Mouse (Mus musculus) hindbrain, embryonic 14.5 days (tissue): ENCODE measurements at regions not wholly inside any gene's neighbourhood (a gene's known extent, or its start where the extent isn't known, plus 50 kb on each side); places are given as distances from the start of the nearest gene placed in this dataset.
A peak's percentile ranks its signal among the peaks of the same experiment; 100 is the strongest.

Experiments
- ATAC-seq: fragments of 200-750 bp; cut with Nextera tagmentation; 2 replicates; pipeline ENCODE4 v1.8.0; 2017; ENCODE audit warnings: moderate number of reproducible peaks, mild to moderate bottlenecking, moderate TSS enrichment, moderate library complexity; ENCODE audit not compliant: low FRiP score
- DNase-seq: peaks from one replicate; pipeline ENCODE4 v3.0.0-alpha.2; 2015; ENCODE audit warnings: low spot score
- H3K27ac ChIP-seq: fragments of 300-500 bp; sonication (generic); 2 replicates; pipeline ENCODE4 v1.5.1; 2014; ENCODE audit warnings: mild to moderate bottlenecking, moderate library complexity
- H3K27me3 ChIP-seq: fragments of 300-500 bp; sonication (generic); 2 replicates; pipeline ENCODE4 v1.6.1; 2014; ENCODE audit warnings: mild to moderate bottlenecking, low read length, mixed read lengths; ENCODE audit not compliant: control insufficient read depth, insufficient read depth
- H3K36me3 ChIP-seq: fragments of 300-500 bp; sonication (generic); replicated peaks from 2 replicates; pipeline ENCODE4 v1.6.1; 2014; ENCODE audit not compliant: control insufficient read depth, insufficient read depth
- H3K4me1 ChIP-seq: fragments of 300-500 bp; sonication (generic); replicated peaks from 2 replicates; pipeline ENCODE4 v1.6.1; 2014; ENCODE audit warnings: antibody characterized with exemption, low read length, mixed read lengths; ENCODE audit not compliant: control insufficient read depth, insufficient read depth
- H3K4me2 ChIP-seq: fragments of 300-500 bp; sonication (generic); replicated peaks from 2 replicates; pipeline ENCODE4 v1.6.1; 2014; ENCODE audit warnings: mild to moderate bottlenecking, moderate library complexity
- H3K4me3 ChIP-seq: fragments of 300-500 bp; sonication (generic); replicated peaks from 2 replicates; pipeline ENCODE4 v1.5.1; 2014; ENCODE audit warnings: mild to moderate bottlenecking, low read length
- H3K9ac ChIP-seq: fragments of 300-500 bp; sonication (generic); 2 replicates; pipeline ENCODE4 v1.6.1; 2014
- H3K9me3 ChIP-seq: fragments of 300-500 bp; sonication (generic); 2 replicates; pipeline ENCODE4 v1.6.1; 2016; ENCODE audit warnings: low read length; ENCODE audit not compliant: control insufficient read depth
- WGBS: fragments of 180-500 bp; shearing (Covaris S2); extraction: QIAGEN DNeasy Blood & Tissue Kit; methylation state at CpG from one replicate; pipeline ENCODE4 v1.1.7; 2014; 5-methylcytosine and 5-hydroxymethylcytosine counted together

DNA sequence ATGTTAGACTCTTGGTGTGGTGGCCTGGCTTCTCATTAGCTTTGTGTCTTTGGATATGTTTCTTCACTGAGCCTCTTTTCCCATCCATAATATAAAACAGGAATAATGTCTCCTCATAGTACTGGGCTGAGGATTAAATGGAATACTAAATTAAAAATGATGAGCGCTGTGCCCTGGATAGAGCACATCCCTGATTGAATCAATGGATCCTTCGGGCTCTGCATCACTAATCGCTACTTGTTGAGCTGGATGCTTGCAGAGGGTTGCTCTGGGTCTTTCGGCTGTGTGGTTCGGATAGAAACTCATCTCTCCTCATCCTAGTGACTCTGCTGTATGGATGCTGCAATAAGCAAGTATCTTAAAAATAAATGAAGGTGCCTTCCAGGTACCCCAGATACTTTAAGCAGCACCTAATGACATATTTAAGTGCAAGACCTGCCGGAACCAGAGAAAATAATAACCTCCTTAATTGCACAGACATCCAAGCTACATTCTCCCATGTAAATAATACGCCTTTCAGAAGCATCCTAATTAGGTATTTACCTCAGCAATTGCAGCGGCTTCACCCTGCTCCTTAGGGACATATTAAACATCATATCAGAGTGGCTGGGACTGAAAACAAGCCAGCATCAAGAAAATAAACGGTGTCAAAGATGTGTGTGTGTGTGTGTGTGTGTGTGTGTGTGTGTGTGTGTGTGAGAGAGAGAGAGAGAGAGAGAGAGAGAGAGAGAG lies 56.5 kb upstream of the Slc24a4 start:
- DNase-seq, result no peak
- H3K4me1 ChIP-seq, result no peaks in the 10 kb centered on the region
- 0 out of 2 replicates have a peak overlapping the region, but pooled peaks have one; percentile 20 for H3K27ac ChIP-seq
- H3K9ac ChIP-seq, result no peak overlapping the region
- no peaks in the 10 kb centered on the region for H3K36me3 ChIP-seq
- 64% methylated on average over 9 of the region's 9 CpGs for WGBS
- no peak overlapping the region for H3K4me2 ChIP-seq
- peak; percentile 39 for ATAC-seq
- H3K9me3 ChIP-seq, result no peaks in the 10 kb centered on the region
- H3K4me3 ChIP-seq, result no peak overlapping the region
- H3K27me3 ChIP-seq, result no peaks in the 10 kb centered on the region

DNA sequence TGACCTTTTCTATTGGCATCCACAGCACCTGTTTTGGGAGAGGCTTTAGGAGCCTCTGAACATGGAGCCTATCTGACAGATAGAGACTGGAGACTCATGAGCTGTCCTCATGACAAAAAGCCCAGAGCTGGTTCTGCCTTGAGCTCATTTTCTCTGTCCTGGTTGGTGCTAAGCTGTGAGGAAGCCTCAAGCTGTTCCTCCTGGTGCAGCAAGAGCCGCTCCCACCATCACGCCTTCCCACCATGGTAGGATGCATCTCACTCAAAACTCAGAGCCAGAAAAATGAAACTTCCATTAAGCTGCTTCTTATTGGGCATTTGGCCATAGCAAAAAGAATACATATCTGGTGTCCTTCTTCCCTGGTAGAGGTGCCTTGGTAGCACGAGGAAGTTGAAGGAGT lies 55.0 kb upstream of the Slc24a4 start:
- Histone ChIP-seq H3K9ac (no peak overlapping the region), H3K36me3 (no peaks in the 10 kb centered on the region), H3K9me3 (no peaks in the 10 kb centered on the region), H3K27ac (no peak overlapping the region), H3K4me3 (no peak overlapping the region), H3K4me2 (no peak overlapping the region), H3K27me3 (no peaks in the 10 kb centered on the region), H3K4me1 (no peaks in the 10 kb centered on the region)
- no peak for ATAC-seq
- no peak for DNase-seq
- WGBS, result 93% methylated on average over 3 of the region's 3 CpGs

DNA sequence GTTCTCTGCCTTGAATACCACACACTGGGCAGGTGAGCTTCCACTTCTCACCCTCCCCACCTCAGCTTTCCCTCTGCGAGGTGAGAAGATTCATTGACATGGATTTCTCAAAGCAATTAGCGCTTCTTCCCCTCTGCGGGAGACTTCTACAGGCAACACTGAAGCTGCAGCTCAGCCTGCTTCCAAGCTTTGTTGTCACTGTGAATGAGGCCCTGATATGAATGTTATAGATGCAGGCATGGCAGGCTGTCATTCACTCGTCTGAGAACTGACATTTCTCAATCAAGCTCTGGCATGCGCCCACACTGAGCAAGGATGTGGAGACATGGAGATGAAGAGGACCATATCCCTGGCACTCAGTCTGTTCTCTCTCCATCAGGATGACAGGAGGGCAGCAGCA lies 52.2 kb upstream of the Slc24a4 start:
- Histone ChIP-seq H3K27ac (no peak overlapping the region), H3K4me3 (no peak overlapping the region), H3K4me1 (no peaks in the 10 kb centered on the region), H3K9ac (no peak overlapping the region), H3K9me3 (no peaks in the 10 kb centered on the region), H3K36me3 (no peaks in the 10 kb centered on the region), H3K4me2 (no peak overlapping the region), H3K27me3 (no peaks in the 10 kb centered on the region)
- ATAC-seq (no peak), DNase-seq (no peak)
- WGBS, result 66% methylated on average over 5 of the region's 5 CpGs
